Mouse (Mus musculus) hindbrain, embryonic 12.5 days (tissue): Measurements from ENCODE around the gene Ntng2. TPM values are rescaled to one million over a fixed set of nuclear protein-coding genes. Genes with fewer than 3 reads are reported as not detected.

Experiments
- ATAC-seq: fragments of 200-750 bp; cut with Nextera tagmentation; 2 replicates; pipeline ENCODE4 v1.8.0; 2017; ENCODE audit warnings: moderate TSS enrichment; ENCODE audit not compliant: low FRiP score
- H3K27ac ChIP-seq: fragments of 300-500 bp; sonication (generic); 2 replicates; pipeline ENCODE4 v1.5.1; 2016; ENCODE audit warnings: mild to moderate bottlenecking
- H3K27me3 ChIP-seq: fragments of 300-500 bp; sonication (generic); 2 replicates; pipeline ENCODE4 v1.6.1; 2016; ENCODE audit warnings: mild to moderate bottlenecking
- H3K36me3 ChIP-seq: fragments of 300-500 bp; sonication (generic); 2 replicates; pipeline ENCODE4 v1.6.1; 2016; ENCODE audit warnings: mild to moderate bottlenecking
- H3K4me1 ChIP-seq: fragments of 300-500 bp; sonication (generic); 2 replicates; pipeline ENCODE4 v1.6.1; 2016
- H3K4me2 ChIP-seq: fragments of 300-500 bp; sonication (generic); replicated peaks from 2 replicates; pipeline ENCODE4 v1.6.1; 2016; ENCODE audit warnings: mild to moderate bottlenecking
- H3K4me3 ChIP-seq: fragments of 300-500 bp; sonication (generic); 2 replicates; pipeline ENCODE4 v1.5.1; 2016; ENCODE audit warnings: mild to moderate bottlenecking
- H3K9ac ChIP-seq: fragments of 300-500 bp; sonication (generic); 2 replicates; pipeline ENCODE4 v1.6.1; 2016; ENCODE audit warnings: mild to moderate bottlenecking, moderate library complexity
- H3K9me3 ChIP-seq: fragments of 300-500 bp; sonication (generic); replicated peaks from 2 replicates; pipeline ENCODE4 v1.6.1; 2016; ENCODE audit warnings: mild to moderate bottlenecking
- WGBS: fragments of 180-500 bp; shearing (Covaris S2); methylation state at CpG from one replicate; pipeline ENCODE4 v1.1.7; 2016; 5-methylcytosine and 5-hydroxymethylcytosine counted together
- polyA plus RNA-seq: library from polyadenylated mRNA; unstranded; fragments of >200 nt; fragmentation: Nextera tagmentation; extraction: Ambion mirVana; gene quantifications from 2 replicates; pipeline ENCODE4 v1.2.1, GENCODE M21; 2016

Gene Ntng2
- polyA plus RNA-seq, 1 experiment from 2014 or later: 2.6 TPM

- H3K4me2 ChIP-seq: peak overlapping the region; percentile 99
- H3K4me1 ChIP-seq: peaks cover 62% of the 10 kb centered on the region
- ATAC-seq: no peak
- WGBS: under 1% methylated on average over 61 of the region's 61 CpGs
- H3K9ac ChIP-seq: peak overlapping the region; percentile 72
- H3K9me3 ChIP-seq: no peaks in the 10 kb centered on the region
- peaks cover 64% of the 10 kb centered on the region for H3K27me3 ChIP-seq
- no peaks in the 10 kb centered on the region for H3K36me3 ChIP-seq
- peak overlapping the region; percentile 23; the same call in 1 of the 2 replicates for H3K27ac ChIP-seq
- peak overlapping the region; percentile 61 for H3K4me3 ChIP-seq
Measured at GRCm38 (mm10) chr2:29251095-29252058, 1.4 kb downstream of the Ntng2 start.

- WGBS: under 1% methylated on average over 44 of the region's 44 CpGs
- Histone ChIP-seq H3K4me3 (peak overlapping the region; percentile 61), H3K4me1 (peaks cover 63% of the 10 kb centered on the region), H3K36me3 (no peaks in the 10 kb centered on the region), H3K9me3 (no peaks in the 10 kb centered on the region), H3K9ac (peak overlapping the region; percentile 72), H3K27ac (peak overlapping the region; percentile 23; the same call in 1 of the 2 replicates), H3K27me3 (peaks cover 71% of the 10 kb centered on the region), H3K4me2 (peak overlapping the region; percentile 99)
- no peak for ATAC-seq
Measured at GRCm38 (mm10) chr2:29250263-29251094, 2.3 kb downstream of the Ntng2 start.

- WGBS: 4% methylated on average over 10 of the region's 10 CpGs
- H3K9me3 ChIP-seq: no peaks in the 10 kb centered on the region
- peak overlapping the region; percentile 61; the same call in 1 of the 2 replicates for H3K4me3 ChIP-seq
- ATAC-seq: no peak
- H3K4me1 ChIP-seq: peaks cover 61% of the 10 kb centered on the region
- H3K27ac ChIP-seq: no peak overlapping the region
- peaks cover 71% of the 10 kb centered on the region for H3K27me3 ChIP-seq
- H3K4me2 ChIP-seq: peak overlapping the region; percentile 99
- no peaks in the 10 kb centered on the region for H3K36me3 ChIP-seq
- H3K9ac ChIP-seq: no peak overlapping the region
Measured at GRCm38 (mm10) chr2:29249852-29250251, 3.0 kb downstream of the Ntng2 start.

GRCm38 (mm10) chr2:29248551-29248950 is 4.3 kb downstream of the Ntng2 start:
- Histone ChIP-seq H3K9ac (no peak overlapping the region), H3K4me1 (peaks cover 57% of the 10 kb centered on the region), H3K9me3 (peaks cover 4% of the 10 kb centered on the region), H3K4me2 (no peak overlapping the region), H3K27ac (no peak overlapping the region), H3K27me3 (peaks cover 69% of the 10 kb centered on the region), H3K36me3 (no peaks in the 10 kb centered on the region), H3K4me3 (no peak overlapping the region)
- no peak for ATAC-seq
- WGBS: 68% methylated on average over 3 of the region's 3 CpGs

GRCm38 (mm10) chr2:29247386-29247785 is 5.4 kb downstream of the Ntng2 start:
- no peak overlapping the region for H3K27ac ChIP-seq
- H3K9ac ChIP-seq: no peak overlapping the region
- no peak overlapping the region for H3K4me3 ChIP-seq
- peaks cover 61% of the 10 kb centered on the region for H3K27me3 ChIP-seq
- H3K4me1 ChIP-seq: peaks cover 46% of the 10 kb centered on the region
- no peak for ATAC-seq
- peaks cover 4% of the 10 kb centered on the region for H3K9me3 ChIP-seq
- 81% methylated on average over 2 of the region's 2 CpGs for WGBS
- no peak overlapping the region for H3K4me2 ChIP-seq
- H3K36me3 ChIP-seq: no peaks in the 10 kb centered on the region

- Histone ChIP-seq H3K4me2 (no peak overlapping the region), H3K4me1 (peaks cover 43% of the 10 kb centered on the region), H3K4me3 (no peak overlapping the region), H3K27ac (no peak overlapping the region), H3K9me3 (peaks cover 4% of the 10 kb centered on the region), H3K27me3 (peaks cover 56% of the 10 kb centered on the region), H3K36me3 (no peaks in the 10 kb centered on the region), H3K9ac (no peak overlapping the region)
- no peak for ATAC-seq
- 71% methylated on average over 7 of the region's 7 CpGs for WGBS
Measured at GRCm38 (mm10) chr2:29246891-29247290, 5.9 kb downstream of the Ntng2 start.

- H3K4me2 ChIP-seq: no peak overlapping the region
- no peak overlapping the region for H3K27ac ChIP-seq
- 76% methylated on average over 3 of the region's 3 CpGs for WGBS
- no peak overlapping the region for H3K9ac ChIP-seq
- peaks cover 51% of the 10 kb centered on the region for H3K27me3 ChIP-seq
- no peak overlapping the region for H3K4me3 ChIP-seq
- H3K9me3 ChIP-seq: peaks cover 4% of the 10 kb centered on the region
- H3K36me3 ChIP-seq: no peaks in the 10 kb centered on the region
- no peak for ATAC-seq
- H3K4me1 ChIP-seq: peaks cover 37% of the 10 kb centered on the region
Measured at GRCm38 (mm10) chr2:29246275-29246674, 6.5 kb downstream of the Ntng2 start.

- Histone ChIP-seq H3K27me3 (peaks cover 47% of the 10 kb centered on the region), H3K4me3 (no peak overlapping the region), H3K4me2 (no peak overlapping the region), H3K4me1 (peaks cover 29% of the 10 kb centered on the region), H3K27ac (no peak overlapping the region), H3K36me3 (no peaks in the 10 kb centered on the region), H3K9me3 (peaks cover 4% of the 10 kb centered on the region), H3K9ac (no peak overlapping the region)
- ATAC-seq: peak; percentile 26; the same call in 1 of the 2 replicates
- WGBS: 38% methylated on average over 10 of the region's 10 CpGs
Measured at GRCm38 (mm10) chr2:29245341-29245779, 7.4 kb downstream of the Ntng2 start.

- no peak overlapping the region for H3K27ac ChIP-seq
- peaks cover 4% of the 10 kb centered on the region for H3K9me3 ChIP-seq
- no peak overlapping the region for H3K4me2 ChIP-seq
- 80% methylated on average over 17 of the region's 17 CpGs for WGBS
- peaks cover 3% of the 10 kb centered on the region; the same call in 1 of the 2 replicates for H3K27me3 ChIP-seq
- H3K36me3 ChIP-seq: no peaks in the 10 kb centered on the region
- H3K9ac ChIP-seq: no peak overlapping the region
- H3K4me3 ChIP-seq: no peak overlapping the region
- H3K4me1 ChIP-seq: 0 out of 2 replicates have a peak, but pooled peaks cover 7% of the 10 kb centered on the region
- ATAC-seq: no peak
Measured at GRCm38 (mm10) chr2:29239329-29239728, 13.5 kb downstream of the Ntng2 start.

GRCm38 (mm10) chr2:29237623-29238022 is 15.2 kb downstream of the Ntng2 start:
- H3K4me1 ChIP-seq: 0 out of 2 replicates have a peak, but pooled peaks cover 6% of the 10 kb centered on the region
- H3K27ac ChIP-seq: no peak overlapping the region
- no peaks in the 10 kb centered on the region for H3K36me3 ChIP-seq
- no peaks in the 10 kb centered on the region for H3K9me3 ChIP-seq
- H3K27me3 ChIP-seq: peaks cover 3% of the 10 kb centered on the region; the same call in 1 of the 2 replicates
- no peak overlapping the region for H3K9ac ChIP-seq
- H3K4me3 ChIP-seq: no peak overlapping the region
- no peak overlapping the region for H3K4me2 ChIP-seq
- no peak for ATAC-seq
- 28% methylated on average over 4 of the region's 4 CpGs for WGBS

GRCm38 (mm10) chr2:29235811-29236210 is 17.0 kb downstream of the Ntng2 start:
- WGBS: 75% methylated on average over 7 of the region's 7 CpGs
- H3K9me3 ChIP-seq: no peaks in the 10 kb centered on the region
- ATAC-seq: no peak
- no peak overlapping the region for H3K4me3 ChIP-seq
- H3K4me2 ChIP-seq: no peak overlapping the region
- H3K27me3 ChIP-seq: peaks cover 3% of the 10 kb centered on the region; the same call in 1 of the 2 replicates
- H3K4me1 ChIP-seq: 0 out of 2 replicates have a peak, but pooled peaks cover 6% of the 10 kb centered on the region
- no peaks in the 10 kb centered on the region for H3K36me3 ChIP-seq
- H3K9ac ChIP-seq: no peak overlapping the region
- H3K27ac ChIP-seq: no peak overlapping the region

GRCm38 (mm10) chr2:29235026-29235425 is 17.8 kb downstream of the Ntng2 start:
- no peak overlapping the region for H3K4me2 ChIP-seq
- H3K27me3 ChIP-seq: no peaks in the 10 kb centered on the region
- WGBS: 79% methylated on average over 3 of the region's 3 CpGs
- H3K4me1 ChIP-seq: 0 out of 2 replicates have a peak, but pooled peaks cover 9% of the 10 kb centered on the region
- H3K9me3 ChIP-seq: no peaks in the 10 kb centered on the region
- no peaks in the 10 kb centered on the region for H3K36me3 ChIP-seq
- no peak for ATAC-seq
- no peak overlapping the region for H3K9ac ChIP-seq
- H3K27ac ChIP-seq: no peak overlapping the region
- H3K4me3 ChIP-seq: no peak overlapping the region
